Mouse (Mus musculus): ENCODE results near the gene Gorasp2.

DNA sequence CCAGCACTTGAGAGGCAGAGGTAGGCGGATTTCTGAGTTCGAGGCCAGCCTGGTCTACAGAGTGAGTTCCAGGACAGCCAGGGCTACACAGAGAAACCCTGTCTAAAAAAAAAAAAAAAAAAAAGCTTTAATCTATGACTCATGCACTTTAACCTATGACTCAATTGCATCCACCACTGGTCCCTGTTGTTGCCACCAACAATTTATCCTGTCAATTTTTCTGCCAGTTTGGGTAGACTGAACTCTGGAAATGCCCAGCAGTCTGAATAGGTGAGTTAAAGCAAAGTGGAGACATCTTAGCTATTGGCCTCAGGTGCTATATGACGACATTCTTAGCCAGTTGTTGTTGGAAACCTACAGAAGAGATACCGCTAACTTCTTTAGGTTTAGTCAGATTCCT, 11.9 kb upstream of the Gorasp2 start:
- no peak for TF ChIP-seq CTCF (IDR thresholded peaks at IDR 0.05)
- no peak for TF ChIP-seq EP300 (IDR thresholded peaks at IDR 0.05)

Measured in lung, postnatal 0 days (tissue).